Mouse (Mus musculus) pancreas, adult 10 weeks (tissue): ENCODE measurements around the gene Olfr26. TPM values are rescaled to one million over a fixed set of nuclear protein-coding genes. Genes with fewer than 3 reads are reported as not detected.

Experiments
- polyA plus RNA-seq: library from polyadenylated mRNA; stranded (reverse); fragments of 350-450 nt; fragmentation: Illumina TruSeq; extraction: RNeasy Lipid Tissue Mini Kit (QIAGEN cat#74804); gene quantifications from one replicate; pipeline ENCODE4 v1.2.3, GENCODE M21; 2015; ENCODE audit warnings: low read depth, low replicate concordance; ENCODE audit not compliant: insufficient read depth

The Olfr26 gene
- polyA plus RNA-seq = not detected

GRCm38 (mm10) chr9:38854760-38855159 lies at the start of gene Olfr26:
TSS of gene Olfr26 (plus strand) at chr9:38855060.

GRCm38 (mm10) chr9:38814314-38814713 lies 40.5 kb upstream of the Olfr26 start, which contains the start of gene Olfr922:
TSS of gene Olfr922 (plus strand) at chr9:38814614.

GRCm38 (mm10) chr9:38826245-38826644 lies 28.6 kb upstream of the Olfr26 start, which contains the start of gene Olfr923:
TSS of gene Olfr923 (plus strand) at chr9:38826545.

GRCm38 (mm10) chr9:38844149-38844548 lies 10.7 kb upstream of the Olfr26 start, which contains the start of gene Olfr924:
TSS of gene Olfr924 (plus strand) at chr9:38844449.

DNA sequence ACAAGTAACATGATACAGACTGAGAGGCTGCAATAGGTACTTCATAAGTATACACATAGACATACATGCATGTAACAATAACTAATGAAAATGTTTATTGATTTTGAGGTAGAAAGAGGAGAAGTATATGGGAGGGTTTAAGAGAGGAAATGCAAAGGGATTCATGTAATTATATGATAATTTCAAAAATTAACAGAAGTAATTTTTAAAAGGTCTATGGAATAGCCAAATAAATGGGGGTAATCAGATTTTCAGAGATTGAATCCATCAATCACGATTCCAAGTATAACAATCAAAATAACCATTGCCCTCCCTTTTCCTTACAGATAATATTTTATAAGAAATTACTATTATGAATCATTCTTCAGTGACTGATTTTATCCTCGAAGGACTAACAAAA lies 22.0 kb downstream of the Olfr26 start, which contains the start of gene Olfr926:
Olfr926 (plus strand) TSS at position 301 of the 400 bp plus-strand sequence.

Other genes starting within 250 kb of the Olfr26 start
- gene Olfr914, start 250.0 kb upstream of the Olfr26 start, polyA plus RNA-seq = not detected
- gene Olfr916, start 195.2 kb upstream of the Olfr26 start, polyA plus RNA-seq = not detected
- gene Olfr917, start 189.2 kb upstream of the Olfr26 start, polyA plus RNA-seq = not detected
- not detected for gene Olfr918, start 180.5 kb upstream of the Olfr26 start, polyA plus RNA-seq
- gene Olfr919, start 151.4 kb upstream of the Olfr26 start, polyA plus RNA-seq = not detected
- gene Vwa5a, start 136.8 kb upstream of the Olfr26 start, polyA plus RNA-seq = 11.3 TPM
- gene Olfr920, start 102.8 kb upstream of the Olfr26 start, polyA plus RNA-seq = not detected
- not detected for gene Olfr921, start 82.0 kb upstream of the Olfr26 start, polyA plus RNA-seq
- gene Olfr922, start 40.4 kb upstream of the Olfr26 start, polyA plus RNA-seq = not detected
- not detected for gene Olfr923, start 28.5 kb upstream of the Olfr26 start, polyA plus RNA-seq
- gene Olfr924, start 10.6 kb upstream of the Olfr26 start, polyA plus RNA-seq = not detected
- not detected for gene Olfr926, start 22.1 kb downstream of the Olfr26 start, polyA plus RNA-seq
- gene Olfr930, start 74.7 kb downstream of the Olfr26 start, polyA plus RNA-seq = not detected
- not detected for gene Olfr933, start 117.3 kb downstream of the Olfr26 start, polyA plus RNA-seq
- not detected for gene Olfr934, start 133.3 kb downstream of the Olfr26 start, polyA plus RNA-seq
- not detected for gene Olfr935, start 144.6 kb downstream of the Olfr26 start, polyA plus RNA-seq
- gene Olfr146, start 168.3 kb downstream of the Olfr26 start, polyA plus RNA-seq = not detected
- gene Olfr937, start 209.9 kb downstream of the Olfr26 start, polyA plus RNA-seq = not detected
- not detected for gene Olfr938, start 223.8 kb downstream of the Olfr26 start, polyA plus RNA-seq